Mouse (Mus musculus) midbrain, embryonic 14.5 days (tissue): Measurements from ENCODE around the gene Mospd3. TPM values are rescaled to one million over a fixed set of nuclear protein-coding genes. Genes with fewer than 3 reads are reported as not detected.

ENCODE experiments used
- ATAC-seq: fragments of 200-750 bp; cut with Nextera tagmentation; 2 replicates; pipeline ENCODE4 v1.8.0; 2017; ENCODE audit warnings: moderate number of reproducible peaks, moderate library complexity; ENCODE audit not compliant: low FRiP score, low TSS enrichment
- DNase-seq: peaks from one replicate; pipeline ENCODE4 v3.0.0-alpha.2; 2015
- H3K27ac ChIP-seq: fragments of 300-500 bp; sonication (generic); replicated peaks from 2 replicates; pipeline ENCODE4 v1.5.1; 2014; ENCODE audit warnings: mild to moderate bottlenecking, low read depth, low read length, moderate library complexity
- H3K27me3 ChIP-seq: fragments of 300-500 bp; sonication (generic); 2 replicates; pipeline ENCODE4 v1.6.1; 2014; ENCODE audit warnings: low read length, control low read depth, mixed read lengths; ENCODE audit not compliant: control insufficient read depth, insufficient read depth
- H3K36me3 ChIP-seq: fragments of 300-500 bp; sonication (generic); 2 replicates; pipeline ENCODE4 v1.6.1; 2014; ENCODE audit warnings: low read length, control low read depth; ENCODE audit not compliant: control insufficient read depth, insufficient read depth
- H3K4me1 ChIP-seq: fragments of 300-500 bp; sonication (generic); 2 replicates; pipeline ENCODE4 v1.6.1; 2014; ENCODE audit warnings: mild to moderate bottlenecking, antibody characterized with exemption, low read length, control low read depth; ENCODE audit not compliant: control insufficient read depth, insufficient read depth
- H3K4me2 ChIP-seq: fragments of 300-500 bp; sonication (generic); 2 replicates; pipeline ENCODE4 v1.6.1; 2014; ENCODE audit warnings: mild to moderate bottlenecking, low read length, moderate library complexity
- H3K4me3 ChIP-seq: fragments of 300-500 bp; sonication (generic); replicated peaks from 2 replicates; pipeline ENCODE4 v1.5.1; 2014; ENCODE audit warnings: low read depth, low read length
- H3K9ac ChIP-seq: fragments of 300-500 bp; sonication (generic); replicated peaks from 2 replicates; pipeline ENCODE4 v1.6.1; 2014; ENCODE audit warnings: mild to moderate bottlenecking, low read length, moderate library complexity
- H3K9me3 ChIP-seq: fragments of 300-500 bp; sonication (generic); 2 replicates; pipeline ENCODE4 v1.6.1; 2016; ENCODE audit warnings: low read length, control low read depth, mixed read lengths; ENCODE audit not compliant: control insufficient read depth
- WGBS: fragments of 180-500 bp; shearing (Covaris S2); extraction: QIAGEN DNeasy Blood & Tissue Kit; methylation state at CpG from one replicate; pipeline ENCODE4 v1.1.7; 2014; 5-methylcytosine and 5-hydroxymethylcytosine counted together
- polyA plus RNA-seq: library from polyadenylated mRNA; unstranded; fragments of >200 nt; fragmentation: Nextera tagmentation; extraction: Ambion mirVana; gene quantifications from 2 replicates; pipeline ENCODE4 v1.2.1, GENCODE M21; 2014

Gene Mospd3
- polyA plus RNA-seq, 1 experiment from 2014 or later, result 67.2 TPM

DNA sequence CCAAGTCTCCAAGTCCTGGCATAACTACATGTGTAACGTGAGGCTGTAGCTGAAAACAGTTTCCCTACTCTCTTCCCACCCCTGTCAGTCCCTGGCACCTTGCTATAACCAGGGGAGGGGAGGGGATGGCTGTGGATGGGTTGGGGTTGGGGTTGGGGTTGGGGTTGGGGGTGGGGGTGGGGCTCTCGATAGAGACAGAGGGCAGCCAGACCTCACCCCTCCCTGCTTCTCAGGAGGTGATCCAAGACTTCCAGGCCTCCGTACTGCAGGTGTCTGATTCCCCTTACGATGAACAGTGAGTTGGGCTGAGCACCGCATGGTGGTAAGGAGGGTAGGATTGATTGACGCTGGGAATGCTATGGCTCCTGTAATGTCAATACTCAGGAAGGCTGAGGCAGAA is 35.1 kb downstream of the Mospd3 start:
- Histone ChIP-seq H3K27me3 (no peaks in the 10 kb centered on the region), H3K9ac (no peak overlapping the region), H3K4me2 (no peak overlapping the region), H3K27ac (no peak overlapping the region), H3K4me1 (no peaks in the 10 kb centered on the region), H3K9me3 (no peaks in the 10 kb centered on the region), H3K4me3 (no peak overlapping the region), H3K36me3 (peaks cover 37% of the 10 kb centered on the region)
- 62% methylated on average over 6 of the region's 6 CpGs for WGBS
- no peak for ATAC-seq
- DNase-seq, result no peak

DNA sequence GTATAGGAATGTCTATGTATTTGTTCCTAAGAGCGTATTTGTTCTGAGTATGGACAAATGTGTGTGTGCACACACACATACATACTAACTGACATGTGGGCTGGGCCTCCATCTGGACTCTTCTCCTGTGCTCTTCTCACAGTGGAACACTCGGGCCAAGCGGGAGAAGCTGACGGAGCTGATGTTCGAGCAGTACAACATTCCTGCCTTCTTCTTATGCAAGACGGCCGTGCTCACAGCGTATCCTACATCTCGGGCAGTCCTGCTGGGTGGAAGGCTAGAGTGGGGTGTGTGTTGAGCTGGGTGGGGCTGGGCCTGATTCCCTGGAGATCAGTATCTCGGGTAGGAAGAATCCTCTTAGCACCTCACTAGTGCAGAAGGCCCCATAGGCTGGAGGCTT is 37.9 kb downstream of the Mospd3 start:
- Histone ChIP-seq H3K4me2 (no peak overlapping the region), H3K9me3 (no peaks in the 10 kb centered on the region), H3K27ac (no peak overlapping the region), H3K9ac (no peak overlapping the region), H3K36me3 (peaks cover 38% of the 10 kb centered on the region), H3K27me3 (no peaks in the 10 kb centered on the region), H3K4me3 (no peak overlapping the region), H3K4me1 (no peaks in the 10 kb centered on the region)
- DNase-seq (no peak), ATAC-seq (no peak)
- 80% methylated on average over 10 of the region's 10 CpGs for WGBS

DNA sequence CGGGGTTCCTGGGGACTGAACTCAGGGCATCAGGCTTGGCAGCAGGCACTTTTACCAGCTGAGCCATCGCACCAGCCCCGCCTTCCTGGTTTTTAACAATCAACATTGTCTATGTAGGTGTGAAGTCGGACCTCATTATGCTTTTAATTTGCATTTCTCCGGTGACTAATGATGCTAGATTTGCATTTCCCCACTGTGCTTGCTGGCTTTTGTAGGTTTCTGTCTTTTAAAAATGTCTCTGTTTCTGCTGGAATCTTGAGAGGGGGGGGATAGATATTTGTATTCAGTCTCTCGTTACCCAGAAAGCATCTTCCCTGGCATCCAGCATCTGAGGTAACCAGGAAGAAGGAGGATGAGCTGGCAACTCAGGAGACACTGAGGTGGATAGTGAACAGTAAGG is 39.3 kb downstream of the Mospd3 start:
- 66% methylated on average over 6 of the region's 6 CpGs for WGBS
- ATAC-seq, result no peak

DNA sequence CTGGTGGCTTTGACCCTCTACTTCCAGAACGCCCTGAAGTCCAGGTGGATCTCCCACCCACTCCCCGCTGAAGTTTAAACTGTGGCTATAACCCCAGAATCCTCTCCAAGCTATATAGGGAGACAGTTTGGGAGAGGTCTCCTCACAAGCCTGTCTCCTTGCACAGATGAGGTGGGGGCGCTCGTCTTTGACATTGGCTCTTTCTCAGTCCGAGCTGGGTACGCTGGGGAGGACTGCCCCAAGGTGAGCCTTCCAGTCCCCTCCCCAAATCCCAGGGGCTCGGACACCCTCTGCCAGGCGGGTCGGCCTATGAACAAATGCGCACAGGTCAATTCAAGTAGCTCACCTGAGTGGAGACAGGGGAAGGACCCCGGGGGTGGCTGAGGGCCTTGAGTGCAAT is 47.0 kb downstream of the Mospd3 start:
- H3K36me3 ChIP-seq, result no peaks in the 10 kb centered on the region
- H3K4me1 ChIP-seq, result peaks cover 15% of the 10 kb centered on the region
- DNase-seq (no peak), ATAC-seq (peak; percentile 14; the same call in 1 of the 2 replicates)
- WGBS, result 50% methylated on average over 11 of the region's 11 CpGs
- H3K27ac ChIP-seq, result peak overlapping the region; percentile 84
- H3K4me2 ChIP-seq, result peak overlapping the region; percentile 75
- peak overlapping the region; percentile 77 for H3K4me3 ChIP-seq
- H3K9ac ChIP-seq, result peak overlapping the region; percentile 85
- no peaks in the 10 kb centered on the region for H3K9me3 ChIP-seq
- no peaks in the 10 kb centered on the region for H3K27me3 ChIP-seq

More for the DNA sequence above, 39.3 kb downstream of the Mospd3 start:
- Histone ChIP-seq H3K9me3 (no peaks in the 10 kb centered on the region), H3K36me3 (peaks cover 32% of the 10 kb centered on the region), H3K9ac (no peak overlapping the region), H3K27me3 (no peaks in the 10 kb centered on the region), H3K4me3 (no peak overlapping the region), H3K4me2 (no peak overlapping the region), H3K4me1 (no peaks in the 10 kb centered on the region), H3K27ac (no peak overlapping the region)
- no peak for DNase-seq

DNA sequence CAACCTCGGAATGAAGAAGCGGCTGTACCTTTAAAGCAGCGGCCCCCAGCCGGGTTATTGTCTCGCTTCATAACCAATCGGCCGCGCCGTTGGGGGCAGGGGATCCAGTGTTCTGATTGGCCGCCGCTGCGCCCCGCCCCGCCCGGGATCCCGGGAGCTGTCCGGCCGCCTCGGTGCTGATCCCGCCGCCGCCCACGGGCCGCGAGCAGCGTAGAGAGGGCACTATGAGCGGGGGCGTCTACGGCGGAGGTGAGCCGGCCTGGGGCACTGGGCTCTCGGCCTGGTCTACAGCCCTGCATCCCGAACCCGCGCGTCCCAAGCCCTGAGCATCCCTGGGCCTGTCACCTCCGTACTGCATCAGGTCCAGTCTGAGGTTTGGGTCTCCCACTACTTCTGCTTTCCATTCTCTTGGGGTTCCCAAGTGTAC is 47.4 kb downstream of the Mospd3 start, which contains the start of gene Actl6b:
TSS of gene Actl6b (plus strand) at position 107 of the 427 bp plus-strand sequence.
- no peaks in the 10 kb centered on the region for H3K27me3 ChIP-seq
- peak within 1 kb of the TSS; percentile 85 for H3K9ac ChIP-seq
- H3K36me3 ChIP-seq, result no peaks in the 10 kb centered on the region
- DNase-seq (peak; percentile 97), ATAC-seq (peak; percentile 95)
- no peaks in the 10 kb centered on the region for H3K9me3 ChIP-seq
- H3K4me1 ChIP-seq, result peaks cover 15% of the 10 kb centered on the region
- peak within 1 kb of the TSS; percentile 75 for H3K4me2 ChIP-seq
- H3K27ac ChIP-seq, result peak within 1 kb of the TSS; percentile 84
- under 1% methylated on average over 36 of the region's 37 CpGs for WGBS
- peak within 1 kb of the TSS; percentile 77 for H3K4me3 ChIP-seq

DNA sequence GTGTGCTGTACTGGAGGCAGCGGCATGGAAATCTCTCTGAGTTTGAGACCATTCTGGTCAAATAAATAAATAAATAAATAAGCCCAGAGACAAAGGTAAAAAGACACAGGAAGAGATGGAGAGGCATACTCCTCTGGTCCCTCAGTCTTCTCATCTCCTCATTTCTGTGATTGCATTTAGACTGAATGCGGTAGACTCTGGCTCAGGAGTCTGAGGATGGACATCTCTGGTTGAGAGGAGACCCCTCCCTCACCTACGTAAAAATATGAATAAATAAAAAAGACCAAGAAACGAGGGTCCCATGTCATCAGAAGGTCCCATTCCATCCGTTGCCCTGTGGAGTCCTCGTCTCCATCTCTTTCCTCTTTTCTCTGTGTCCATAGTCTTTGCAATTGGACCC is 47.9 kb downstream of the Mospd3 start:
- 20% methylated on average over 6 of the region's 6 CpGs for WGBS
- Histone ChIP-seq H3K27me3 (no peaks in the 10 kb centered on the region), H3K9me3 (no peaks in the 10 kb centered on the region), H3K9ac (peak overlapping the region; percentile 85), H3K4me2 (peak overlapping the region; percentile 75), H3K36me3 (no peaks in the 10 kb centered on the region), H3K4me3 (peak overlapping the region; percentile 77), H3K4me1 (peaks cover 15% of the 10 kb centered on the region), H3K27ac (peak overlapping the region; percentile 84)
- ATAC-seq (peak; percentile 58; the same call in 1 of the 2 replicates), DNase-seq (no peak)

DNA sequence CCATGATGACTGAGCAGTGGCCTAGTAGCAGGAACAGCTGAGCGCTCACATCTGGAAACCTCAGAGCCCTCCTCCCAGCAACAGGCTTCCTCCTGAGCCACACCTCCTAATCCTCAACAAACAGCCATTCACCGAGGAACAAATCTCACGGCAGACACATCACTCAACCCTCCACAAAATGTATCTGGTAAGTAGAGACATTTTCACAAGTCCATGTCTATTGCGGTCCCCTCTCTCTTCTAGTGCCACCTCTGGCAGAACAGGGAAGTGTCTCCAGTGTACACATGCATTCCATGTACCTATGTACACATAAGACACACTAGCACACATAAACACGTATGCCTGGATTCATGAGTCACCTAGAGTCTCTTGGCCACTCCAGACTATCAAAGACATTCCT is 49.7 kb downstream of the Mospd3 start:
- H3K9ac ChIP-seq, result no peak overlapping the region
- 64% methylated on average over 5 of the region's 5 CpGs for WGBS
- no peaks in the 10 kb centered on the region for H3K9me3 ChIP-seq
- ATAC-seq, result no peak
- H3K4me3 ChIP-seq, result no peak overlapping the region
- H3K36me3 ChIP-seq, result no peaks in the 10 kb centered on the region
- H3K27ac ChIP-seq, result no peak overlapping the region
- peaks cover 15% of the 10 kb centered on the region for H3K4me1 ChIP-seq
- no peak for DNase-seq
- H3K4me2 ChIP-seq, result no peak overlapping the region
- H3K27me3 ChIP-seq, result no peaks in the 10 kb centered on the region

DNA sequence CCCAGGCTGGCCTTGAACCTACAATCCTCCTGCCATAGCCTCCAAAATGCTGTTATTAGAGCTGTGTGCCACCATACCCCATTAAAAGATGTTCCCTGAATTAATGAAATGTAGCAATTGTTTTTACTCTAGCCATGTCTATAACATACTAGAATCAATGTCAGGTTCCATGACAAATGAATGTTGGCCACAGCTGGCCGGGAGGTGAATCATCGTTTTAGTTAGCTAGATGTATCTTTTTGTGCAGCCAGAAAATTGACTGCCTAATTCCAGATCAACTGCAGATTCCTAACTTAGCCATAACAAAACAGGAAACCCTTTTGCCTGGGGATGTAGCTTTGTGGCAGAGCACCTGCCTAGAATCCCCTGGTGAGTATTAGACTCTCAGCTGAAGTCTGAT is 51.0 kb downstream of the Mospd3 start:
- Histone ChIP-seq H3K27me3 (no peaks in the 10 kb centered on the region), H3K9ac (no peak overlapping the region), H3K4me2 (no peak overlapping the region), H3K4me3 (no peak overlapping the region), H3K27ac (no peak overlapping the region), H3K36me3 (no peaks in the 10 kb centered on the region), H3K4me1 (peaks cover 9% of the 10 kb centered on the region), H3K9me3 (no peaks in the 10 kb centered on the region)
- WGBS, result 89% methylated on average over 2 of the region's 2 CpGs
- DNase-seq (no peak), ATAC-seq (no peak)
